Mouse (Mus musculus): ENCODE data around the gene Ubac2. TPM values are rescaled to one million over a fixed set of nuclear protein-coding genes. Genes with fewer than 3 reads are reported as not detected.

Ubac2 gene
- 45.7 and 49.1 TPM in 2 replicates for polyA plus RNA-seq (2012; rRNA removed)

DNA sequence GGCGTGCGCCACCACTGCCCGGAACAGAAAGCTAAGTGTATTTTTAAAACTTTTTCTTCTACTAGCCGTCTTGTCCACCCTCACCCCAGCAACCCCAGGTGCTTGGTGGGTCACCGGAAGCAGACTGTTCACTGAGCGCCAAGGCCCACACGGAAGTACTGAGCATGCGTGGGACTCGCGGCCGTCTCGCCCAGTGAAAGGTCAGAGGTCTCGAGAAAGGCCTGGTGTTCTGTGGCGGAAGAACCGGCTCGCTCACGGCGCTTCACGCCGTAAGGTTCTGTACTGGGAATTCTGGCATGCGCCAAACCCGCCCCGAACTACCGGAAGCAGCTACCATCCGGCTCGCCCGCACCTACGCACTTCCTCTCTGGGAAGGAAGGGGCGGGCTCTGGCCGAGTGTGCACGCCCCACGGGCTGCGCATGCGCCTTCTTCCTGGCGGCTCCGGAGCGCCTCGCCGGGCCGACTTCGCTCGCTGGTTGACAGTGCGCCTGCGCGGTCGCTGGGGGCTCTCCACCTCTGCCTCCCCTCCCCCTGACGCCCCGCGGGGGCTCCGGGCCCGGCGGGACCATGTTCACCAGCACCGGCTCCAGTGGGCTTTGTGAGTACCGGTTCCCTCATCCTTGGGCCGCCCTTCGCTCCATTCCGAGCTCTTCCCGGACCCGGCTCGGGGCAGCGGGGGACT lies at the start of gene Ubac2:
Gene Ubac2, plus strand, starts transcription at position 445 of the 683 bp plus-strand sequence.

DNA sequence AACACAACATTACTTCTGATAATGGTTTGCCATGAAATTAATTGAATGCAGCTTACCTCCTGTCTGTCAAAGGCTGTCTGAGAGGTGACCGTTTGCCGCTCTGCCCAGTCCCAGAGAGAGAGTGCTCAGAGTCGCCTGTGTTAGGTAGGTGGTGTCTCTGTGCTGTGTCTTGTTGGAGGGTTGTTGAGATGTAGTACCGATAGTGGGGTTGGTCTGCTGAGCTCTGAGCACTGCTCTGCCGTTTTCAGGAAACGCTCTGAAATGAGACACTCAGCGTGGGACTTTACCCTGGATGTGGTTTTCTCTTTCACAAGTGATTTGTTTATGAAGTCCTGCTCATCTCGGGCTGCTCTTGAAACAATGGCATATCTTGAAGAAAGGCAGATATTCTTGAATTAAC lies 37.2 kb downstream of the Ubac2 start, which contains the start of gene Gpr18:
Gene Gpr18, minus strand, starts transcription at position 161 of the 400 bp plus-strand sequence.

GRCm38 (mm10) chr14:121964990-121965389 lies 86.6 kb downstream of the Ubac2 start, which contains the start of gene Gpr183:
Gpr183 (minus strand) TSS chr14:121965195.

GRCm38 (mm10) chr14:122034451-122034850 lies 156.0 kb downstream of the Ubac2 start, which contains the start of gene Timm8a2:
Timm8a2 (plus strand) TSS chr14:122034674.

Other genes starting within 250 kb of the Ubac2 start
- gene Dock9, start 80.8 kb upstream of the Ubac2 start, polyA plus RNA-seq (2012; rRNA removed), result 14.1 and 15.9 TPM in 2 replicates
- 2.4 and 2.5 TPM in 2 replicates for gene Gpr18, start 37.2 kb downstream of the Ubac2 start, polyA plus RNA-seq (2012; rRNA removed)
- gene Gpr183, start 86.6 kb downstream of the Ubac2 start, polyA plus RNA-seq (2012; rRNA removed), result 1.7 and 1.9 TPM in 2 replicates
- not detected in 2 replicates for gene Timm8a2, start 156.1 kb downstream of the Ubac2 start, polyA plus RNA-seq (2012; rRNA removed)
- gene Tm9sf2, start 228.4 kb downstream of the Ubac2 start, polyA plus RNA-seq (2012; rRNA removed), result 721 and 936 TPM in 2 replicates

All from colon, adult 2 months (tissue).